38 mouse cellular contexts compared by ENCODE assay signal in genomic region chrX:42545076-42545475, GRCm38 (mm10). TPM values are rescaled to one million over a fixed set of nuclear protein-coding genes. Genes with fewer than 3 reads are reported as not detected.
"Had no signal": no experiment of that assay in that cellular context is flagged by ENCODE, and none has a peak within 500 bp of the region (broad histone marks: within the 10 kb centered on the region; RNA-seq: fewer than 3 reads in every experiment).

No protein-coding gene starts in this region.

- H3K27me3 ChIP-seq: embryonic facial prominence, embryonic 12.5 days; embryonic facial prominence, embryonic 13.5 days; embryonic facial prominence, embryonic 15.5 days; forebrain, embryonic 12.5 days; forebrain, embryonic 13.5 days; forebrain, embryonic 15.5 days had no signal

- H3K27ac ChIP-seq: embryonic facial prominence, embryonic 10.5 days; embryonic facial prominence, embryonic 12.5 days; embryonic facial prominence, embryonic 13.5 days; embryonic facial prominence, embryonic 15.5 days; forebrain, embryonic 10.5 days; forebrain, embryonic 12.5 days; forebrain, embryonic 13.5 days; forebrain, embryonic 15.5 days; gastrocnemius, adult 2 months; heart, adult 2 months; heart, embryonic 10.5 days had no signal

- H3K4me1 ChIP-seq: embryonic facial prominence, embryonic 10.5 days; embryonic facial prominence, embryonic 12.5 days; embryonic facial prominence, embryonic 13.5 days; embryonic facial prominence, embryonic 15.5 days; heart, embryonic 10.5 days had no signal

- ATAC-seq: forebrain, embryonic 13.5 days; forebrain, embryonic 14.5 days; forebrain, embryonic 15.5 days; forebrain, embryonic 16.5 days; forebrain, postnatal 0 days had no signal

- H3K4me3 ChIP-seq: embryonic facial prominence, embryonic 10.5 days; embryonic facial prominence, embryonic 12.5 days; embryonic facial prominence, embryonic 13.5 days; embryonic facial prominence, embryonic 15.5 days; erythroblast, embryonic 14.5 days; forebrain, embryonic 10.5 days; forebrain, embryonic 12.5 days; forebrain, embryonic 13.5 days; forebrain, embryonic 15.5 days; gastrocnemius, adult 2 months; heart, adult 2 months; heart, embryonic 10.5 days had no signal

- DNase-seq: cerebellum, adult 9-10 months; cerebellum, adult 9-11 months; cerebellum, postnatal 10 days; cerebellum, postnatal 14 days; cerebellum, postnatal 25 days; cerebellum, postnatal 36 days; embryo, embryonic 11 days; forebrain, postnatal 0 days; gastrocnemius, adult 2 months; gastrocnemius, postnatal 10 days; gastrocnemius, postnatal 14 days; gastrocnemius, postnatal 25 days; gastrocnemius, postnatal 36 days; heart, adult 11 months; heart, adult 18-20 months; heart, adult 2 months had no signal

- H3K4me2 ChIP-seq: embryonic facial prominence, embryonic 12.5 days; embryonic facial prominence, embryonic 13.5 days; embryonic facial prominence, embryonic 15.5 days; forebrain, embryonic 12.5 days; forebrain, embryonic 13.5 days; forebrain, embryonic 15.5 days had no signal

- H3K9me3 ChIP-seq: embryonic facial prominence, embryonic 10.5 days; embryonic facial prominence, embryonic 12.5 days; embryonic facial prominence, embryonic 13.5 days; embryonic facial prominence, embryonic 15.5 days; forebrain, embryonic 10.5 days; forebrain, embryonic 12.5 days; forebrain, embryonic 13.5 days; forebrain, embryonic 15.5 days; heart, embryonic 10.5 days had no signal

- H3K36me3 ChIP-seq: embryonic facial prominence, embryonic 10.5 days; embryonic facial prominence, embryonic 12.5 days; embryonic facial prominence, embryonic 13.5 days; embryonic facial prominence, embryonic 15.5 days; forebrain, embryonic 10.5 days; forebrain, embryonic 12.5 days; forebrain, embryonic 15.5 days; heart, embryonic 10.5 days had no signal

- H3K9ac ChIP-seq: embryonic facial prominence, embryonic 12.5 days; embryonic facial prominence, embryonic 13.5 days; embryonic facial prominence, embryonic 15.5 days; forebrain, embryonic 12.5 days; forebrain, embryonic 13.5 days; forebrain, embryonic 15.5 days; forebrain, postnatal 0 days had no signal

RNA-seq across cellular contexts. Expression of gene Sh2d1a, which starts 42.8 kb away (rescaled TPM):
- total RNA-seq: forebrain, postnatal 0 days; gastrocnemius, adult 18-20 months; gastrocnemius, adult 2 months; gastrocnemius, adult 8-10 months; gastrocnemius, postnatal 10 days; gastrocnemius, postnatal 14 days; gastrocnemius, postnatal 25 days; gastrocnemius, postnatal 4 days; heart, adult 2 months; heart, adult 8-10 months had no signal
- polyA plus RNA-seq: erythroblast, embryonic 14.5 days; gonadal fat pad, adult 2 months; heart, embryonic 10.5 days had no signal

RNA-seq across cellular contexts. Expression of gene Tex13c2, which starts 55.6 kb away (rescaled TPM):
- total RNA-seq: forebrain, postnatal 0 days; gastrocnemius, adult 18-20 months; gastrocnemius, adult 2 months; gastrocnemius, adult 8-10 months; gastrocnemius, postnatal 10 days; gastrocnemius, postnatal 14 days; gastrocnemius, postnatal 25 days; gastrocnemius, postnatal 36 days; gastrocnemius, postnatal 4 days; heart, adult 18-20 months; heart, adult 2 months; heart, adult 8-10 months had no signal
- polyA plus RNA-seq: cortical plate, adult 2 months; embryonic facial prominence, embryonic 10.5 days; embryonic facial prominence, embryonic 11.5 days; embryonic facial prominence, embryonic 12.5 days; embryonic facial prominence, embryonic 13.5 days; embryonic facial prominence, embryonic 14.5 days; embryonic facial prominence, embryonic 15.5 days; erythroblast, embryonic 14.5 days; forebrain, embryonic 10.5 days; forebrain, embryonic 11.5 days; forebrain, embryonic 12.5 days; forebrain, embryonic 13.5 days; forebrain, embryonic 14.5 days; forebrain, embryonic 15.5 days; forebrain, embryonic 16.5 days; forebrain, postnatal 0 days; frontal cortex, adult 2 months; gonadal fat pad, adult 2 months; heart, adult 2 months; heart, embryonic 10.5 days had no signal
